Mouse (Mus musculus) E14TG2a.4 (cell line): ENCODE results near the gene Cfd.

Source experiments
- CTCF ChIP-seq: conservative IDR thresholded peaks from 2 replicates; pipeline ENCODE4 v1.5.1; 2014; ENCODE audit warnings: low read length
- NANOG ChIP-seq: IDR thresholded peaks from 2 replicates; pipeline ENCODE4 v1.6.1; 2014; ENCODE audit warnings: borderline replicate concordance, low read length, mixed read lengths
- POU5F1 ChIP-seq: IDR thresholded peaks from 2 replicates; pipeline ENCODE4 v1.6.1; 2014; ENCODE audit warnings: low read length, borderline replicate concordance

- no peak for TF ChIP-seq CTCF
- no peak for TF ChIP-seq NANOG
- TF ChIP-seq POU5F1: no peak
Observed at GRCm38 (mm10) chr10:79865189-79865601, 25.5 kb upstream of the Cfd start.
